Mouse (Mus musculus) CD8-positive naive resting alpha-beta T cell, adult 57 days (primary cell): ENCODE measurements around the gene Nap1l2. TPM values are rescaled to one million over a fixed set of nuclear protein-coding genes. Genes with fewer than 3 reads are reported as not detected.

Source experiments
- total RNA-seq: library from RNA; stranded (reverse); gene quantifications from one replicate; pipeline ENCODE4 v1.2.4, GENCODE M21; 2023

Gene Nap1l2
- not detected for total RNA-seq

GRCm38 (mm10) chrX:103186431-103186786 lies at the start of gene Nap1l2:
Gene Nap1l2 (minus strand): TSS chrX:103186640.

Other genes starting within 250 kb of the Nap1l2 start
- gene Cdx4, start 134.8 kb upstream of the Nap1l2 start, total RNA-seq: not detected
- 1.0 TPM for gene Chic1, start 169.8 kb upstream of the Nap1l2 start, total RNA-seq
- not detected for gene Tsx, start 227.8 kb upstream of the Nap1l2 start, total RNA-seq
- gene Gm26992, start 235.4 kb upstream of the Nap1l2 start, total RNA-seq: not detected